Mouse (Mus musculus) testis, postnatal 10 days (tissue): ENCODE results near the gene Fbll1.
A peak's percentile ranks its signal among the peaks of the same experiment; 100 is the strongest.

Experiments used
- DNase-seq: peaks from one replicate; pipeline ENCODE4 v3.0.0; 2021; ENCODE audit warnings: low spot score

Gene Fbll1

GRCm38 (mm10) chr11:35783038-35783437 is 15.6 kb downstream of the Fbll1 start:
- no peak for DNase-seq

GRCm38 (mm10) chr11:35782444-35782843 is 16.2 kb downstream of the Fbll1 start:
- DNase-seq = no peak

DNA sequence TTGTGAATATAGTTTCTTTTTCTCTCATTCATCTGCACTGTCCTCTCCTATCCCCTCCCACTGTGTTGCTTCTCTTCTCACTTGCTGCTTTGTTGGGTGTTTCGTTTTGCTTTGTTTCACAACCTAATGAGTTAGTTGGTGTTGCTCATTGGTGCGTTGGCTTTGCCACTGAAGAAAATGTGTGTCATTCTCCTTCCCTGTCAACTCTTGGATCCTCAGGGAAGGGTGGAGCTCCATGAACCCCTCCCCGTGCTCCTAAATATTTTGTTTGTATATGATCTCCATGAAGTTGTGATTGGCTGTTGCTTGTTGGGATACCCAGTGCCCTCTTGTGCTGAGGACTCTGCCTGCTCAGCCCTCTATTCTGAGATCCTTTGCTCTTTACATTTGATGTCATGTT is 18.3 kb downstream of the Fbll1 start:
- DNase-seq = no peak

DNA sequence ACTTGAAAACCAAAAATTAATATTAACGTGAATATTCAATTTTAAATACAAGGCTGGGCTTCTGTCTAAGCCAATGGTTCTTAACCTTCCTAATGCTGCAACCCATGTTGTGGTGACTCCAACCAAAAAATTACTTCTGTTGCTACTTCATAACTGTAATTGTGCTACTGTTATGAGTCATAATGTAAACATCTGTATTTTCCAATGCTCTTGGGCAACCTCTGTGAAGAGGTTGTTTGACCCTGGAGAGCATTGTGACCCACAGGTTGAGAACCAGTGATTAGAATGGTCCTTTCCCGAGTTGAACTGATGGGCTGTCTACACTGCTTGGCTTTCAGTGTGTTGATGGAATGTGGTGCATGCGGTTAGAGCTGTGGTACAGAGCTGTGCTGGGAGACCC is 22.2 kb downstream of the Fbll1 start:
- no peak for DNase-seq

GRCm38 (mm10) chr11:35775606-35776005 is 23.1 kb downstream of the Fbll1 start:
- no peak for DNase-seq

GRCm38 (mm10) chr11:35770741-35771504 is 27.8 kb downstream of the Fbll1 start:
- peak; percentile 12 for DNase-seq

DNA sequence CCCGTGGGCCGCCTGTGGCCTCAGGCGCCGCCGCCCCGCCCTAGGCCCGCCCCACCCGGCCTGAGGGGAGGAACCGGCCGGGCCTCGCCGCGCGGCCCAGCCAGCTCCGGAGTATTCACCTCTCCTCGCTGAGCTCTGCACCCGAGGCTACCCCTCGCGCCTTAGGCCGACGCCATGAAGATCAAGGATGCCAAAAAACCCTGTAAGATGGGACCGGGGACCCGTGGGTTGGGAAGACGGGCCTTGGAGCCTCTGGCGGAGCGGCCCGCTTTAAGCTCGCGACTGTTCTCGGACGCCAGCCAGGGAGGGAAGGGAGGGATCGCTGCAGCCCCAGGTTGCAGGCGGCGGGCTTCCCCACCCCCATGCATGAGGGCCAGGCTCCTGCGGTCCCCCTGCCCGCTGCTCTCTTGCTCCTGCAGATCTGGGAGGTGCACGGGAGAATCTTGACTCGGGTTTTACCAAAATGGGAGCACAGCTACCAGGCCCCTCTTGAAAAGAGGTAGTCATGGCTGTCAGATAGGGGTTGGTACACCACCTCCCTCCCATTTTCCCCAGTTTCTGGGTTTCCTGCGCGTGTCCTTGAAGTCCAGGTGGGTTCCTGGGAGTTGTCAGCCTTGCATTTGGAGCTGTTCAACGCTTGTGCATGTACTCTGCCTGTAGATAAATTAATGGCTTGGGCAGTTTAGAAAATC is 28.8 kb downstream of the Fbll1 start:
- DNase-seq = peak; percentile 85

DNA sequence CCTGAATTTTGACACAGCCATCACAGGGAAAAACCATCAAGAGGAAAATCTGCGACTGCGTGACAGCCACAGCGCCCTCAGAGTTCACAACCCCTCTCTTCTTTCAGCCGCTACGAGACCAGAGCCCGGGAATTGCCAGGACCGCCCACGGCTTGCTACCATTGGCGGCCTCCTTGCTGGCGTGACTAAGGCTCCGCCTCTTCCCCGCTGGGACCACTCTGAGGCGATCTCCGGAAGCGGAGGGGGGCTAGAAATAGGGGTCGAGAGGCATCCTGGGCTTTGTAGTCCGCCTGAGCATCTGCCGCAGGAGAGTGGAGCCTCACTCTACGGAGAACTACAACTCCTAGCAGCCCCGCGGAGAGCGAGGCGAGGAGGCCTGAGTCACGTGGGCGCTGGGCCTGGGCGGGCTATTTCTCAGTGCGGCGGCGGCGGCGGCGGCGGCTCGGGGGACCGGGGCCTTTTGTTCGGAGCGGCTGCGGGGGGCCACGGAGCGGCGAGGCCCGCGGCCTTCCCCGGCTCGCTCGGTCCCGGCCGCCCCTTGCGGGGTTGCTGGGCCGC is 29.4 kb downstream of the Fbll1 start, which contains the start of gene Pank3:
Gene Pank3, plus strand, starts transcription at position 297 of the 558 bp plus-strand sequence.
- DNase-seq = peak; percentile 94

DNA sequence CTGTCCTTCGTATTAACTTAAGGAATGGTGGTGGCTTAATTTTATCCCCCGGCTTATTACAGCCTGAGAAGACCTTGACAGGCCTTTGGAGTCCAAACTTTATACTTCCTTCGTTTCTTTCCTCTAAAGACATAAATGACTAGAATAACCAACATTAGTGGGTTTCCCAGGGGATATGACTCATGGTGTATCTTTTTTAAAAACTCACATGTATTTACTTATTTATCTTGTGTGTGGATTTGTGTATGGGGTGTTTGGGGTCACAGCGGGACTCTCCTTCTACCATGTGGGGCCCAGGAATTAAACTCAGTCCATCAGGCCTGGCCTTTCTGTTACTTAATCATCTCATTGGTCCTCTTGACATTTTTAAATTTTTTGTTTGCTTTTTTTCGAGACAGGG is 31.8 kb downstream of the Fbll1 start:
- DNase-seq = peak; percentile 21

- DNase-seq = no peak
These were observed 38.1 kb downstream of the Fbll1 start for GRCm38 (mm10) chr11:35760627-35761003.

DNA sequence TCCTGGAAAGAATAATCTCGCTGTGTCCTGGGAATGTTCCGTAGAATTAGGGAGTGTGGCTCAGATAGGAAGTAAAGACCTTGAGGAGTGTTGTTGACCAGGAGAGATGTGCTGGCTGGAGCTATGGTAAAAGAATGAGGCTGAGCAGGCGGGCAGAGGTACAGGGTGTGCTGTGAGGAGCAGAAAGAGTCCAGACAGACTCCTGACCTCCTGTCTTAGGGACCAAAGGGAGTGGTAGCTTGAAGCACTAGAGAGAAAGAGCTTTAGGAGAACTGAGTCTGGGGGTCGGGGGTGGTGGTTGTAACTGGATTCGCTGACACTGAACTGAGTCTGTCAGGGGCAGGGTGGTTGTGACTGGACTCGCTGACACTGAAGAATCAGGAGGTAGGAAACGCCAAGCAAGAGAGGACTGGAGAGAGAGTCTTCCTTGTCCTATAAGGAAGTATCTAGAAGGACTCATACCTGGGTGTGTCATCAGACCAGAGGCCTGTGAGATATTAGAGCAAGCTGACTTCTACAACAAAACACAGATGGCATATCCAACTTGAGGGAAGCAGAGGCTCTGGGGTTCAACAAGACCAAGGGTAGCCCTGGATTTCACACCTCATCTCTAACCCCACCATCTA is 38.6 kb downstream of the Fbll1 start:
- peak; percentile 48 for DNase-seq

GRCm38 (mm10) chr11:35756411-35757303 is 42.0 kb downstream of the Fbll1 start:
- no peak for DNase-seq

GRCm38 (mm10) chr11:35755546-35755945 is 43.1 kb downstream of the Fbll1 start:
- no peak for DNase-seq

- DNase-seq = no peak
These were observed 43.7 kb downstream of the Fbll1 start for GRCm38 (mm10) chr11:35754906-35755418.

- DNase-seq = peak; percentile 55
These were observed 48.1 kb downstream of the Fbll1 start for GRCm38 (mm10) chr11:35750578-35750977.
